Mouse (Mus musculus) forebrain, embryonic 10.5 days (tissue): ENCODE measurements at regions not wholly inside any gene's neighbourhood (a gene's known extent, or its start where the extent isn't known, plus 50 kb on each side); places are given as distances from the start of the nearest gene placed in this dataset. TPM values are rescaled to one million over a fixed set of nuclear protein-coding genes. Genes with fewer than 3 reads are reported as not detected.
A peak's percentile ranks its signal among the peaks of the same experiment; 100 is the strongest.

ENCODE experiments used
- DNase-seq: peaks from one replicate; pipeline ENCODE4 v3.0.0-alpha.2; 2017; ENCODE audit warnings: low spot score; ENCODE audit errors: extremely low spot score
- H3K27ac ChIP-seq: fragments of 300-500 bp; sonication (generic); 2 replicates; pipeline ENCODE4 v1.5.1; 2016; ENCODE audit warnings: mild to moderate bottlenecking
- H3K27me3 ChIP-seq: fragments of 300-500 bp; sonication (generic); 2 replicates; pipeline ENCODE4 v1.6.1; 2016; ENCODE audit warnings: mild to moderate bottlenecking; ENCODE audit not compliant: poor library complexity, severe bottlenecking
- H3K36me3 ChIP-seq: fragments of 300-500 bp; sonication (generic); replicated peaks from 2 replicates; pipeline ENCODE4 v1.6.1; 2016; ENCODE audit warnings: mild to moderate bottlenecking, moderate library complexity
- H3K4me1 ChIP-seq: fragments of 300-500 bp; sonication (generic); 2 replicates; pipeline ENCODE4 v1.6.1; 2016
- H3K4me3 ChIP-seq: fragments of 300-500 bp; sonication (generic); 2 replicates; pipeline ENCODE4 v1.5.1; 2016; ENCODE audit warnings: mild to moderate bottlenecking, moderate library complexity
- H3K9me3 ChIP-seq: fragments of 300-500 bp; sonication (generic); 2 replicates; pipeline ENCODE4 v1.6.1; 2016; ENCODE audit warnings: mild to moderate bottlenecking, moderate library complexity
- WGBS: fragments of 180-500 bp; shearing (Covaris S2); methylation state at CpG from one replicate; pipeline ENCODE4 v1.1.7; 2016; 5-methylcytosine and 5-hydroxymethylcytosine counted together
- microRNA-seq: library from miRNA; unstranded; fragments of <30 nt; microRNA quantifications from one replicate; pipeline ENCODE4, GENCODE M21; 2017

GRCm38 (mm10) chr7:61939971-61940705 is 406.2 kb upstream of the Ndn start:
- H3K9me3 ChIP-seq, result peaks cover 24% of the 10 kb centered on the region
- no peaks in the 10 kb centered on the region for H3K36me3 ChIP-seq
- H3K4me3 ChIP-seq, result no peak overlapping the region
- no peaks in the 10 kb centered on the region for H3K27me3 ChIP-seq
- peaks cover 3% of the 10 kb centered on the region; the same call in 1 of the 2 replicates for H3K4me1 ChIP-seq
- peak overlapping the region; percentile 81 for H3K27ac ChIP-seq
- peak; percentile 17 for DNase-seq
- WGBS, result 58% methylated on average over 6 of the region's 6 CpGs

- 51% methylated on average over 2 of the region's 2 CpGs for WGBS
- no peak for DNase-seq
- no peak overlapping the region for H3K27ac ChIP-seq
- no peaks in the 10 kb centered on the region for H3K4me1 ChIP-seq
- no peak overlapping the region for H3K4me3 ChIP-seq
- H3K9me3 ChIP-seq, result no peaks in the 10 kb centered on the region
- H3K36me3 ChIP-seq, result no peaks in the 10 kb centered on the region
- no peaks in the 10 kb centered on the region for H3K27me3 ChIP-seq
Measured at GRCm38 (mm10) chr7:61982203-61982932, 364.0 kb upstream of the Ndn start.

- Histone ChIP-seq H3K4me1 (no peaks in the 10 kb centered on the region), H3K4me3 (no peak overlapping the region), H3K36me3 (no peaks in the 10 kb centered on the region), H3K27me3 (no peaks in the 10 kb centered on the region), H3K27ac (no peak overlapping the region), H3K9me3 (peaks cover 18% of the 10 kb centered on the region; the same call in 1 of the 2 replicates)
- DNase-seq, result no peak
- 79% methylated on average over 3 of the region's 3 CpGs for WGBS
Measured at GRCm38 (mm10) chr7:62026635-62027034, 319.7 kb upstream of the Ndn start.

- H3K36me3 ChIP-seq, result no peaks in the 10 kb centered on the region
- WGBS, result 75% methylated on average over 3 of the region's 3 CpGs
- H3K4me3 ChIP-seq, result no peak overlapping the region
- no peaks in the 10 kb centered on the region for H3K4me1 ChIP-seq
- DNase-seq, result no peak
- H3K27me3 ChIP-seq, result no peaks in the 10 kb centered on the region
- H3K27ac ChIP-seq, result no peak overlapping the region
- H3K9me3 ChIP-seq, result 0 out of 2 replicates have a peak, but pooled peaks cover 7% of the 10 kb centered on the region
Measured at GRCm38 (mm10) chr7:62045743-62046451, 300.5 kb upstream of the Ndn start.

GRCm38 (mm10) chr7:62046452-62046809 is 299.9 kb upstream of the Ndn start:
- no peak overlapping the region for H3K4me3 ChIP-seq
- H3K27me3 ChIP-seq, result no peaks in the 10 kb centered on the region
- H3K27ac ChIP-seq, result no peak overlapping the region
- no peaks in the 10 kb centered on the region for H3K36me3 ChIP-seq
- H3K9me3 ChIP-seq, result 0 out of 2 replicates have a peak, but pooled peaks cover 7% of the 10 kb centered on the region
- DNase-seq, result no peak
- WGBS, result 91% methylated on average over 2 of the region's 2 CpGs
- no peaks in the 10 kb centered on the region for H3K4me1 ChIP-seq

GRCm38 (mm10) chr7:62078607-62079006 is 267.8 kb upstream of the Ndn start:
- no peak overlapping the region for H3K4me3 ChIP-seq
- no peak for DNase-seq
- WGBS, result 89% methylated on average over 1 of the region's 1 CpGs
- no peaks in the 10 kb centered on the region for H3K27me3 ChIP-seq
- no peaks in the 10 kb centered on the region for H3K36me3 ChIP-seq
- H3K4me1 ChIP-seq, result no peaks in the 10 kb centered on the region
- H3K9me3 ChIP-seq, result peaks cover 7% of the 10 kb centered on the region
- H3K27ac ChIP-seq, result no peak overlapping the region

- no peak overlapping the region for H3K4me3 ChIP-seq
- H3K36me3 ChIP-seq, result no peaks in the 10 kb centered on the region
- DNase-seq, result no peak
- H3K27ac ChIP-seq, result no peak overlapping the region
- no peaks in the 10 kb centered on the region for H3K4me1 ChIP-seq
- H3K9me3 ChIP-seq, result peaks cover 4% of the 10 kb centered on the region; the same call in 1 of the 2 replicates
- H3K27me3 ChIP-seq, result no peaks in the 10 kb centered on the region
Measured at GRCm38 (mm10) chr7:62085120-62085849, 261.1 kb upstream of the Ndn start.

Small RNA genes lying in the stretch of these regions (microRNA-seq; reads per million reads assigned to microRNA genes)
- gene Gm24923, result not detected
- gene Mir344-2, result not detected
- gene Mir344f, result 3.3 reads per million, percentile 5 among the genes with 10 or more reads in this experiment
- gene Mir344g, result not detected
- not detected for gene Mir344i
